Mouse (Mus musculus) heart, embryonic 10.5 days (tissue): ENCODE measurements around the gene Hemk1. TPM values are rescaled to one million over a fixed set of nuclear protein-coding genes. Genes with fewer than 3 reads are reported as not detected.

Experiments
- DNase-seq: peaks from one replicate; pipeline ENCODE4 v3.0.0-alpha.2; 2017; ENCODE audit warnings: low spot score
- H3K27ac ChIP-seq: fragments of 300-500 bp; sonication (generic); 2 replicates; pipeline ENCODE4 v1.5.1; 2016; ENCODE audit warnings: mild to moderate bottlenecking
- H3K27me3 ChIP-seq: fragments of 300-500 bp; sonication (generic); 2 replicates; pipeline ENCODE4 v1.6.1; 2016; ENCODE audit warnings: mild to moderate bottlenecking; ENCODE audit not compliant: poor library complexity, insufficient read depth, severe bottlenecking
- H3K36me3 ChIP-seq: fragments of 300-500 bp; sonication (generic); 2 replicates; pipeline ENCODE4 v1.6.1; 2016; ENCODE audit warnings: mild to moderate bottlenecking, moderate library complexity
- H3K4me1 ChIP-seq: fragments of 300-500 bp; sonication (generic); 2 replicates; pipeline ENCODE4 v1.6.1; 2016; ENCODE audit warnings: mild to moderate bottlenecking
- H3K4me3 ChIP-seq: fragments of 300-500 bp; sonication (generic); 2 replicates; pipeline ENCODE4 v1.5.1; 2016; ENCODE audit warnings: mild to moderate bottlenecking, moderate library complexity
- H3K9me3 ChIP-seq: fragments of 300-500 bp; sonication (generic); 2 replicates; pipeline ENCODE4 v1.6.1; 2016; ENCODE audit warnings: mild to moderate bottlenecking, moderate library complexity
- WGBS: fragments of 180-500 bp; shearing (Covaris S2); methylation state at CpG from one replicate; pipeline ENCODE4 v1.1.7; 2016; 5-methylcytosine and 5-hydroxymethylcytosine counted together
- polyA plus RNA-seq: library from polyadenylated mRNA; unstranded; fragments of >200 nt; fragmentation: Nextera tagmentation; extraction: Ambion mirVana; gene quantifications from 2 replicates; pipeline ENCODE4 v1.2.1, GENCODE M21; 2016

The Hemk1 gene
- polyA plus RNA-seq, result 13.4 and 14.6 TPM in 2 replicates

DNA sequence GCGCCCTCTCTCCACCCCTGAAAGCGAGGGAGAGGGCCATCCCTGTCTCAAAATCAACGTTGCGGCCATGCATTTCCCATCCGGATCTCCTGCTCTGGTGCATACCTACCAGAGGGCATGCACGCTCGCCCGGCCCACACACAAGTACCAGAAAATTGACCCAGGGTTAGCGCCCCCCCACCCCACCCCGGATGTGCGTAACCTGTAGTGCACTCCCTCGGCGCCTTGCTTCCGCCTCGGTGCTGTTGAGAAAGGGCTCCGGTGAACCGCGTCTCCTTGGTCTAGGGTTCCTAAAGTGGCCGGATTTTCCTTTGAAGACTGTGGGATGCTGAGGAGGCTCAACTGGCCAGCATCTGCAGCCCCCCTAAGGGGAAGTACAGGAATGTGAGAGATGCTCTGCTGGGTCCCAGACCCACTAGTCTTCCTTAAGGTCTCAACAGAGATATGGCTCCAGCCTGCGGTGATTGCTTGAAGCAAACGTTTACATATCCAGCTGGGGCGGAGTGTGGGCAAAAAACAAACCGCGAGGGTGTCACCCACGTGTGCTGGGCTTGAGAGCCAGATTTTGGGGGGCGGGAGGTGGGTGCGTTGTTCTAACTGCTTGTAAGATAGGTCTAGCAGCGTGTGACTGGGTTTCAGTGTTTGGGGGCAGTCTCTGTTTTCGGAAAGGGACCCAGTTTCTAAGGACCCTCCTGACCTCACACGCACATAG, at the start of gene Hemk1:
Gene Hemk1 (minus strand): TSS at position 179 of the 712 bp plus-strand sequence.
- Histone ChIP-seq H3K36me3 (0 out of 2 replicates have a peak, but pooled peaks cover 4% of the 10 kb centered on the region), H3K27ac (peak within 1 kb of the TSS; percentile 88), H3K4me1 (peaks cover 17% of the 10 kb centered on the region), H3K9me3 (no peaks in the 10 kb centered on the region), H3K27me3 (peaks cover 23% of the 10 kb centered on the region), H3K4me3 (peak within 1 kb of the TSS; percentile 72)
- DNase-seq, result peak; percentile 90
- WGBS, result 5% methylated on average over 30 of the region's 30 CpGs

- Histone ChIP-seq H3K36me3 (no peaks in the 10 kb centered on the region), H3K27me3 (peaks cover 29% of the 10 kb centered on the region), H3K4me1 (peaks cover 35% of the 10 kb centered on the region), H3K9me3 (no peaks in the 10 kb centered on the region), H3K27ac (no peak overlapping the region), H3K4me3 (no peak overlapping the region)
- WGBS, result 82% methylated on average over 3 of the region's 3 CpGs
- no peak for DNase-seq
Observed at GRCm38 (mm10) chr9:107387708-107388107, 49.6 kb upstream of the Hemk1 start.

- no peaks in the 10 kb centered on the region for H3K9me3 ChIP-seq
- peaks cover 45% of the 10 kb centered on the region for H3K4me1 ChIP-seq
- H3K36me3 ChIP-seq, result no peaks in the 10 kb centered on the region
- peaks cover 39% of the 10 kb centered on the region for H3K27me3 ChIP-seq
- H3K27ac ChIP-seq, result no peak overlapping the region
- no peak for DNase-seq
- 57% methylated on average over 3 of the region's 3 CpGs for WGBS
- no peak overlapping the region for H3K4me3 ChIP-seq
Observed at GRCm38 (mm10) chr9:107386722-107387121, 48.6 kb upstream of the Hemk1 start.

DNA sequence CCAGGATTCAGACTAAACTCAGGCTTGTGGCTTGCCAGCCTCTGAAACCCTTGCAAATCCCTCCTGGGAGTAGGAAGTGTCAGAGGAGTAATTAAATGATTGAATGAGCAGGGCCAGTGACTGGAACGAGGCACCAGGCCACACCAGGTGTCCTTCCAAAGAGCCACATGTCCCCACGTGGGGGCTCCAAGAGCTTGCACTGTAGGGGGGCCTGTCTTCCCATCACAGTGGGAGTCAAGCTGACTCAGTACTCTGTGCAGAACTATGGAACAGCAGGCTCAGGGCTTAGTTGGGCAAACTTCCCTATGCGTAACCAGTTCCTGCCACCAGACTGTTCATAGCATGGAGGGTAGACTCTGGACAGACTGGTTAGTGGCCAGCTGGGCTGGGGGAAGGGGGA, 46.2 kb upstream of the Hemk1 start:
- no peaks in the 10 kb centered on the region for H3K9me3 ChIP-seq
- H3K4me1 ChIP-seq, result peaks cover 40% of the 10 kb centered on the region
- WGBS, result 40% methylated on average over 3 of the region's 3 CpGs
- no peaks in the 10 kb centered on the region for H3K36me3 ChIP-seq
- DNase-seq, result no peak
- peaks cover 62% of the 10 kb centered on the region for H3K27me3 ChIP-seq
- H3K27ac ChIP-seq, result no peak overlapping the region
- no peak overlapping the region for H3K4me3 ChIP-seq

DNA sequence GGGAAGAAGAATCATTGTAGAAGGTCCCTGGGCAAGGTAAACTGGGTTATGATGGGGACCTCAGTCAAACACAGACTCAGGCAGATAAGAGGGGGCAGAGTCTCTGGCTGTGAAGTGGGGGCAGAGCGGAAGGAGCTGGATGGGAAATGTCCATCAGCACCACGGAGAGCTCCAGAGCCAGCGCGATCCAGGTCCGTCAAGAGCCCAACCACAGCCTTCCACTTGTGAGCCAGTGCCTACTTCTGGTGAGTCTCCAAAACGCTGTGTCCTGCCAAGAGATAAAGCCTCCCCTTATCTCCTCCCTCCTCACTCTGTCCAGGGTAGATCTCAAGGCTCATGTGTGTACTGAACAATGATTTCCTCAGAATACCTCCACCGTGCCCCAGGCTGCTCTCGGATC, 43.6 kb upstream of the Hemk1 start:
- DNase-seq, result peak; percentile 86
- Histone ChIP-seq H3K9me3 (no peaks in the 10 kb centered on the region), H3K36me3 (no peaks in the 10 kb centered on the region), H3K27me3 (peaks cover 89% of the 10 kb centered on the region), H3K4me3 (no peak overlapping the region), H3K4me1 (peaks cover 32% of the 10 kb centered on the region), H3K27ac (no peak overlapping the region)
- WGBS, result 5% methylated on average over 8 of the region's 8 CpGs

DNA sequence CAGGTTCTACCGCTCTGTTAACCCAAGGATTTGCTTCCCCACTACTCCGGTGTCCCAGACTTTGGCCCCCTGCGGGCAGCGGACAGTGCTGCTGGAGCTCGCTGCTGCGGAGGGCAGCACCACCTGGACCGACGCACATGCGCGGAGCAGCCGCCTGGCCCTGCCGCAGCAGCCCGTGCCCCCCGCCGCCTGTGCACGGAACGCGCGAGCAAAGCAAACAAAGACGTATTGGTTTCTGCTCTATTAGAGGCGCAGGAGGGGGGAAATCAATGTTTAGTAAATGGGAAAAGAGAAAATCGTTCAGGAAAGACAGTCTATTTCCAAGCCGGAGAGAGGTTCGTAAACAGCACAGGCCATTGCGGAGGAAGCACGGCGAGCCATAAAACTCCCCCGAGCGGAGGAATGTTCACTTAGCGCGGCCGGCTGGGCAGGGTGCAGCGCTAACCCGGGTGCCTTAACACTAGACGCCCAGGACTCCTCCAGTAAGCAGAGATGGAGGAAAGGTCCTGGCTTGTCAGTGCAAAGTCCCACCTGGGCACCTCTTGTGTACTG, 39.9 kb upstream of the Hemk1 start:
- Histone ChIP-seq H3K36me3 (no peaks in the 10 kb centered on the region), H3K9me3 (no peaks in the 10 kb centered on the region), H3K4me3 (peak overlapping the region; percentile 64), H3K27ac (peak overlapping the region; percentile 60), H3K4me1 (peaks cover 48% of the 10 kb centered on the region), H3K27me3 (peaks cover 93% of the 10 kb centered on the region)
- under 1% methylated on average over 35 of the region's 35 CpGs for WGBS
- DNase-seq, result no peak

DNA sequence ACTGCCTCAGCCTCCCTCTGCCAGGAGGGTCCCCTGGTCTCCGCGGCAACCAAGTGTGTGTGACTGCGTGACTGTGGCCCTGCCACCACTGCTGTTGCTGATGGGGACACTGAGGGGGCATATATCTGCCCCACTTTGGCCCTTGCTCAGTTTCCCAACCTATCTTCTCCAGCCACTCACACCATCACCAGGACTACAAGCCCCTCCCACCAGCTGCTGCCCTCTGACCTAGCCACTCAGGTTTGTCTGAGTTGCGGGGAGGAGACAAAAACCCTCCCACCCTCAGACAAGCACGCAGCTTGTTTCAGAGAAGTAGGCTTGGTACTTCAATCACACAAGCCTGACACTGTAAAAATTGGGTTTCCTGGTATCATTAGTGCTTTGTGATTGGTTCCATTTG, 37.3 kb upstream of the Hemk1 start:
- Histone ChIP-seq H3K9me3 (no peaks in the 10 kb centered on the region), H3K27me3 (peaks cover 72% of the 10 kb centered on the region), H3K36me3 (no peaks in the 10 kb centered on the region), H3K4me3 (no peak overlapping the region), H3K4me1 (peaks cover 53% of the 10 kb centered on the region), H3K27ac (peak overlapping the region; percentile 49; the same call in 1 of the 2 replicates)
- DNase-seq, result peak; percentile 89
- 12% methylated on average over 5 of the region's 5 CpGs for WGBS

GRCm38 (mm10) chr9:107374623-107375022, 36.5 kb upstream of the Hemk1 start:
- WGBS, result 7% methylated on average over 8 of the region's 8 CpGs
- peak; percentile 89 for DNase-seq
- Histone ChIP-seq H3K4me1 (peaks cover 61% of the 10 kb centered on the region), H3K36me3 (no peaks in the 10 kb centered on the region), H3K27me3 (peaks cover 69% of the 10 kb centered on the region), H3K4me3 (no peak overlapping the region), H3K27ac (peak overlapping the region; percentile 49; the same call in 1 of the 2 replicates), H3K9me3 (no peaks in the 10 kb centered on the region)

DNA sequence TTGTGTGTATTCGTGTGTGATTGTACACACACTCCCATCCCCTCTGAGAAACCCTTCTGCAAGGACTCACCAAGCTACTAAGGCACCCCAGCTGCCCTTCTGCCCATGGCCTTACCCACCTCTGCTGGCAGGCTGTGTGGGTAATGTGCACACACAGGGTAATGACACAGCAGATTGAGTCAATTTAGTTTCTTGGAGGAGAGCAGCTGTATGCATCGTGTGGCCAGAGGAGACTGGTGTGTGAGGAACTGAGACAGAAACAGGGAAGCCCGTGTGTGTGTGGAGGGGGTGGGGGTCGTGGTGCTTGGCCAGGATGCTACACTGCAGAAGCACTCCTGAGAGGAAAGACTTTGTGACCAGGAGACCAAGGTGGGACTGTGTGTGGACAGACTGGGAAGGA, 34.3 kb upstream of the Hemk1 start:
- Histone ChIP-seq H3K4me3 (no peak overlapping the region), H3K4me1 (peaks cover 68% of the 10 kb centered on the region), H3K9me3 (no peaks in the 10 kb centered on the region), H3K36me3 (no peaks in the 10 kb centered on the region), H3K27ac (peak overlapping the region; percentile 87), H3K27me3 (peaks cover 51% of the 10 kb centered on the region)
- DNase-seq, result no peak
- WGBS, result 60% methylated on average over 4 of the region's 4 CpGs

DNA sequence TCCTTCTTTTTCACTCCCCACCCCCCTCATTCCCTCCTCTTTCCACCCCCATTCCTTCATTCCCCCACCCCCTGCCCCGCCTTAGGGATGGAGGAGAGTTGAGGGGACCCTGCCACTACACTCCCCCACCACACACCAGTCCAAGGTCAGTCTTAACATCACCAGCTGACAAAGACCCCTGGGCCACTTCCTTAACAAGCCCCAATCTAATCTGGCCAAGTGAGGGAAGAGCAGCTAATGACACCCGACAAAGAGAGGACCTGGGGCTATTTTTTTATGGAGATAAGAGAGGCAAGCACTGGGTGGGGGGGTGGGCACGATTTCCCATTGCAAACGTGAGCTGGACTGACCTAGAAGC, 31.9 kb upstream of the Hemk1 start:
- peaks cover 68% of the 10 kb centered on the region for H3K4me1 ChIP-seq
- H3K27ac ChIP-seq, result peak overlapping the region; percentile 87
- WGBS, result 1% methylated on average over 4 of the region's 4 CpGs
- no peak for DNase-seq
- no peaks in the 10 kb centered on the region for H3K9me3 ChIP-seq
- H3K36me3 ChIP-seq, result no peaks in the 10 kb centered on the region
- peaks cover 27% of the 10 kb centered on the region for H3K27me3 ChIP-seq
- H3K4me3 ChIP-seq, result peak overlapping the region; percentile 24; the same call in 1 of the 2 replicates

- WGBS, result 25% methylated on average over 10 of the region's 10 CpGs
- peaks cover 22% of the 10 kb centered on the region for H3K27me3 ChIP-seq
- H3K27ac ChIP-seq, result peak overlapping the region; percentile 87
Observed at GRCm38 (mm10) chr9:107369270-107370105, 31.3 kb upstream of the Hemk1 start.

DNA sequence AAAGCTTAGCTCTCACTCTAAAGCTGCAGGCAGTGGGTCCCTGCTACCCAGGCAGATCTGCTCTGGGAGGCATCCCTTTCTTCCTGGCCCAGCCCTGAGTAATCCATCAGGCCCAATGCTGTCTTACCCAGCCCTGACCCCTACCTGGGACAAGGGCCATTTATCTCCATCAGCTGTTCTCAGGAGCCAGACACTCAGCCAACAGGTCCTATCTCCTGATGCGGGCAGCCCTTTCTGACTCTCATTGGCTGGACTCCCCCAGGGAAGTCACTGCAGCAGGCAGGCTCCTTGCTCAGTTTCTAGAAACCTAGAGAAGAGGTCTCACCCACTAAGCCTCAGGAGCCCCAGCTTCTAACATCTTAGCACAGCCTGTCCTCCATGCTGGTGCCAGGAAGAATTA, 30.2 kb upstream of the Hemk1 start:
- Histone ChIP-seq H3K9me3 (no peaks in the 10 kb centered on the region), H3K36me3 (no peaks in the 10 kb centered on the region), H3K27me3 (peaks cover 14% of the 10 kb centered on the region; the same call in 1 of the 2 replicates), H3K4me1 (peaks cover 59% of the 10 kb centered on the region), H3K27ac (peak overlapping the region; percentile 87), H3K4me3 (no peak overlapping the region)
- 38% methylated on average over 1 of the region's 1 CpGs for WGBS
- peak; percentile 82 for DNase-seq

More at GRCm38 (mm10) chr9:107369270-107370105, 31.3 kb upstream of the Hemk1 start:
- Histone ChIP-seq H3K4me1 (peaks cover 62% of the 10 kb centered on the region), H3K9me3 (no peaks in the 10 kb centered on the region), H3K36me3 (no peaks in the 10 kb centered on the region), H3K4me3 (peak overlapping the region; percentile 24; the same call in 1 of the 2 replicates)
- DNase-seq, result peak; percentile 94

GRCm38 (mm10) chr9:107366644-107367043, 28.5 kb upstream of the Hemk1 start:
- H3K4me3 ChIP-seq, result no peak overlapping the region
- H3K27ac ChIP-seq, result peak overlapping the region; percentile 87; the same call in 1 of the 2 replicates
- no peaks in the 10 kb centered on the region for H3K9me3 ChIP-seq
- H3K4me1 ChIP-seq, result peaks cover 63% of the 10 kb centered on the region
- WGBS, result 2% methylated on average over 3 of the region's 3 CpGs
- 0 out of 2 replicates have a peak, but pooled peaks cover 9% of the 10 kb centered on the region for H3K27me3 ChIP-seq
- DNase-seq, result peak; percentile 78
- H3K36me3 ChIP-seq, result no peaks in the 10 kb centered on the region
